Mouse (Mus musculus) megakaryocyte-erythroid progenitor cell, adult 5-6 weeks (primary cell): ENCODE results near the gene Papln. TPM values are rescaled to one million over a fixed set of nuclear protein-coding genes. Genes with fewer than 3 reads are reported as not detected.

Experiments
- ATAC-seq: replicated peaks from 2 replicates; pipeline ENCODE4 v1.8.0; 2016; ENCODE audit warnings: mild to moderate bottlenecking, inconsistent platforms; ENCODE audit not compliant: severe bottlenecking, poor library complexity, low FRiP score, low TSS enrichment
- total RNA-seq, 2 experiments: library from RNA; stranded (forward) in 1 of 2; stranded (reverse) in 1 of 2; fragments of 200-1000, 215-1000 nt in 1 of 2; fragments of >200 nt in 1 of 2; fragmentation: Nextera tagmentation in 1 of 2; gene quantifications; 2 replicates each; pipeline ENCODE4 v1.2.3; 2014 to 2017

Gene Papln
- total RNA-seq, 2 experiments from 2014 or later, result not detected

DNA sequence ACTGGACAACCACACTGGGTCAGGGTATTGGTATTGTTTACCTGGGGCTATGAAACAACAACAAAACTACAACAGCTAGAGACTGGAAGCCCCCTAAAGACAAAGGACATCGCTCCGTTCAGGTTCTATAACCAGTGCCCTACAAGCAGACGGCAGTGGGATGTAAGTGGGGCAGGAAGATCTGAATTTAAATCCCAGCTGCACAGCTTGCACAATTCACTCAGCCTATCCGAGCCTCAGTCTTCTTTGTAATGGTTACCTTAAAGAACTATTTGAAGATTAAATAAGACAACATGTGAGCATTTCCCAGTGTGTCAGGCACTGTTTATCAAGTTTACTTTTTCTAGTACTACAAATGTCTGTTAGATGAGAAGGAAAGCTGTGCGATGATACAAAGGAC, 34.9 kb downstream of the Papln start:
- ATAC-seq, result no peak

DNA sequence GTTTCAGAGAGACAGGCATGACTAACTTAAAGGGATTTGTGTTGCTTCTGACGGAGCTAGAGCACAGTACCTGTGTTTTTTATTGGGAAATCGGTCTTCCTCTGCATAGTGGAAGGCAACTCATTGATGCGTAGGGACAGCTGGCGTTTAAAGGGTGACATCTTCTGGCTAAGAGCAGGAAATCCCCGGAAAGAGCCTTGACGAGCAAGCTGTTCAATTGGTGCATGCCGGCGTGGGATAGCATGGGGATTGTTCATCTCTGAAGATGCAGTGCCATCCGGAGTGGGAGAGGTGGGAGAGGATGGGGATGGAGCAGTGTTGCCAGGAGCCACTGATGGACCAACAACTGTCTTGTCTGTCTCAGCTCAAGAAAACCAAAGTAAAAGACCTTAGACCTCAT, 37.5 kb downstream of the Papln start:
- ATAC-seq, result no peak

GRCm38 (mm10) chr12:83803641-83804040, 40.2 kb downstream of the Papln start:
- ATAC-seq, result no peak

DNA sequence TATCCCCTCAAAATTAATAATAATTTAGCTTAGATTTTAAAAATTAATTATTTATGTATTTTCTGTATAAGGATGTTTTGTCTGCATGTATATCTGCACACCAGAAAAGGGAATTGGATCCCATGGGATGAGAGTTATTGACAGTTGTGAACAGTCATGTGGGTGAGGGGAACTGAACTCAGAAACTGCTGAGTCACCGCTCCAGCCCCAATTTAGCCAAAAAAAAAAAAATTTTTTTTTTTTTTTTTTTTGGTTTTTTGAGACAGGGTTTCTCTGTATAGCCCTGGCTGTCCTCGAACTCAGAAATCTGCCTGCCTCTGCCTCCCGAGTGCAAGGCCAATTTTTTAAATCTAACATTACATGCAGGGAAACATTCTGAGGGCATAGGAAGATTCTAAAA, 48.5 kb downstream of the Papln start:
- no peak for ATAC-seq

- no peak for ATAC-seq
These were observed 53.2 kb downstream of the Papln start for GRCm38 (mm10) chr12:83816616-83817015.

DNA sequence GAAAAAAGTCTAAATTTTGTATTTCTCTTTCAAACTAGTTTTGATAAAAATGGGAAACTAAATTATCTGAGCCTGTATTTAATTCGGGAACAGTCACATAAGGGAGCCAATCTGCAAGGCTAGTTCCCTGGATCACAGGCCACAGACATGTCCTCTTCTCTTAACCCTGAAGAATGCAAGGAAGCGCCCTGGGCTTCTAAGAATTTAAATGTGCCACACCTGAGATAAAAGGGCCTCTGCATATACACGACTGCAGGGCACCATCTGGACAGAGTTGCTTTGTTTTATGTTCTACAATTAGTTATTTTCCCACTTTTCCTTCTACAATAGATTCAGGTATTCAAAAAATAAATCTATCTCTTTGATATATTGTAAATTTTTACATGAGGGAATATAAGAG, 67.0 kb downstream of the Papln start:
- ATAC-seq, result no peak

DNA sequence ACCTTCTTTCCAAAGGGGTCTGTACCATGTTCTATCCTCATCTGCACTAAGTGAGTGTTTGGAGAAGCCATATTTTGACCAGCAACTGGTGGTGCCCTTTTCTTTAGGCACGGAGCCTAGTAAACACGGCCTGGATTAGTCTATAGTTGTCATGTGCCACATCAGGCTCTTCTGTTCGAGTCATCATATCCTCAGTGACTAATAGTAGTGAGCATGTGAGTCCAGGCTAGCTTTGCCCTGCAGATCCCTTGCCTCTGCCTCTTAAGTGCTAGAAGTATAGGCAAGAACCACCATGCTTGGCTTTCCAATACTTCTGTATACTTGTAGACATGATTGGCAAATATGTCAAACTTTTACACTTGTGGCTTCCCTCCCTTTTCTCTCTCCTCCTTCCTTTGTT, 70.5 kb downstream of the Papln start:
- ATAC-seq, result no peak

- no peak for ATAC-seq
These were observed 78.2 kb downstream of the Papln start for GRCm38 (mm10) chr12:83841409-83842190.

Other genes starting within 250 kb of the Papln start
- gene Dcaf4, start 243.2 kb upstream of the Papln start, total RNA-seq (2014; fragmentation: Nextera tagmentation), result 31.4 and 49.2 TPM in 2 replicates
- 29.8 and 38.6 TPM in 2 replicates for gene Dcaf4, start 243.2 kb upstream of the Papln start, total RNA-seq (2017)
- gene Zfyve1, start 166.4 kb upstream of the Papln start, total RNA-seq (2014; fragmentation: Nextera tagmentation), result 14.2 and 20.2 TPM in 2 replicates
- gene Zfyve1, start 166.4 kb upstream of the Papln start, total RNA-seq (2017), result 6.7 and 10.7 TPM in 2 replicates
- 310 and 350 TPM in 2 replicates for gene Rbm25, start 132.4 kb upstream of the Papln start, total RNA-seq (2014; fragmentation: Nextera tagmentation)
- 341 and 447 TPM in 2 replicates for gene Rbm25, start 132.4 kb upstream of the Papln start, total RNA-seq (2017)
- 39.1 and 42.3 TPM in 2 replicates for gene Psen1, start 75.5 kb upstream of the Papln start, total RNA-seq (2014; fragmentation: Nextera tagmentation)
- gene Psen1, start 75.5 kb upstream of the Papln start, total RNA-seq (2017), result 30.2 and 55.7 TPM in 2 replicates
- 14.6 and 24.8 TPM in 2 replicates for gene Numb, start 158.3 kb downstream of the Papln start, total RNA-seq (2014; fragmentation: Nextera tagmentation)
- gene Numb, start 158.3 kb downstream of the Papln start, total RNA-seq (2017), result 8.8 and 11.7 TPM in 2 replicates
- 15.3 and 18.2 TPM in 2 replicates for gene Riox1, start 187.0 kb downstream of the Papln start, total RNA-seq (2014; fragmentation: Nextera tagmentation)
- gene Riox1, start 187.0 kb downstream of the Papln start, total RNA-seq (2017), result 12.5 and 15.5 TPM in 2 replicates
- not detected in 2 replicates for gene Heatr4, start 221.2 kb downstream of the Papln start, total RNA-seq (2014; fragmentation: Nextera tagmentation)
- not detected in 2 replicates for gene Heatr4, start 221.2 kb downstream of the Papln start, total RNA-seq (2017)
- 10.3 and 11.5 TPM in 2 replicates for gene Acot2, start 224.2 kb downstream of the Papln start, total RNA-seq (2014; fragmentation: Nextera tagmentation)
- gene Acot2, start 224.2 kb downstream of the Papln start, total RNA-seq (2017), result 17.8 and 18.6 TPM in 2 replicates
- gene Acot1, start 245.9 kb downstream of the Papln start, total RNA-seq (2014; fragmentation: Nextera tagmentation), result not detected in 2 replicates
- gene Acot1, start 245.9 kb downstream of the Papln start, total RNA-seq (2017), result 4.4 and 5.9 TPM in 2 replicates